Mouse (Mus musculus): ENCODE measurements around the gene Ppp1r15b.

The Ppp1r15b gene

GRCm38 (mm10) chr1:133121246-133121645 is 9.7 kb upstream of the Ppp1r15b start:
- DNase-seq (ENCODE audit: low spot score) = no peak

- DNase-seq (ENCODE audit: low spot score) = no peak
These were observed 6.8 kb upstream of the Ppp1r15b start for GRCm38 (mm10) chr1:133124137-133124536.

GRCm38 (mm10) chr1:133125640-133126364 is 5.1 kb upstream of the Ppp1r15b start:
- DNase-seq (ENCODE audit: low spot score) = no peak

GRCm38 (mm10) chr1:133126365-133126740 is 4.6 kb upstream of the Ppp1r15b start:
- no peak for DNase-seq (ENCODE audit: low spot score)

- no peak for DNase-seq (ENCODE audit: low spot score)
These were observed 3.6 kb upstream of the Ppp1r15b start for GRCm38 (mm10) chr1:133127328-133127727.

- DNase-seq (ENCODE audit: low spot score) = no peak
These were observed 1.3 kb upstream of the Ppp1r15b start for GRCm38 (mm10) chr1:133129471-133130221.

- no peak for DNase-seq (ENCODE audit: low spot score)
These were observed 590 bp downstream of the Ppp1r15b start for GRCm38 (mm10) chr1:133131561-133131905.

GRCm38 (mm10) chr1:133131936-133132335 is 993 bp downstream of the Ppp1r15b start:
- DNase-seq (ENCODE audit: low spot score) = no peak

GRCm38 (mm10) chr1:133132388-133133326 is 1.7 kb downstream of the Ppp1r15b start:
- DNase-seq (ENCODE audit: low spot score) = no peak

- DNase-seq (ENCODE audit: low spot score) = no peak
These were observed 2.5 kb downstream of the Ppp1r15b start for GRCm38 (mm10) chr1:133133425-133133824.

- DNase-seq (ENCODE audit: low spot score) = no peak
These were observed 3.1 kb downstream of the Ppp1r15b start for GRCm38 (mm10) chr1:133134071-133134470.

- DNase-seq (ENCODE audit: low spot score) = no peak
These were observed 3.9 kb downstream of the Ppp1r15b start for GRCm38 (mm10) chr1:133134881-133135280.

- no peak for DNase-seq (ENCODE audit: low spot score)
These were observed 4.9 kb downstream of the Ppp1r15b start for GRCm38 (mm10) chr1:133135808-133136207.

- no peak for DNase-seq (ENCODE audit: low spot score)
These were observed 7.5 kb downstream of the Ppp1r15b start for GRCm38 (mm10) chr1:133138401-133138800.

- DNase-seq (ENCODE audit: low spot score) = no peak
These were observed 15.4 kb downstream of the Ppp1r15b start for GRCm38 (mm10) chr1:133146014-133147009.

GRCm38 (mm10) chr1:133147324-133147723 is 16.4 kb downstream of the Ppp1r15b start:
- no peak for DNase-seq (ENCODE audit: low spot score)

GRCm38 (mm10) chr1:133148122-133148521 is 17.2 kb downstream of the Ppp1r15b start:
- no peak for DNase-seq (ENCODE audit: low spot score)

- DNase-seq (ENCODE audit: low spot score) = no peak
These were observed 19.6 kb downstream of the Ppp1r15b start for GRCm38 (mm10) chr1:133150556-133150955.

GRCm38 (mm10) chr1:133152213-133152612 is 21.3 kb downstream of the Ppp1r15b start:
- DNase-seq (ENCODE audit: low spot score) = no peak

GRCm38 (mm10) chr1:133155270-133155669 is 24.3 kb downstream of the Ppp1r15b start:
- no peak for DNase-seq (ENCODE audit: low spot score)

GRCm38 (mm10) chr1:133159128-133159564 is 28.2 kb downstream of the Ppp1r15b start:
- peak; percentile 4 for DNase-seq (ENCODE audit: low spot score)

Measured in spleen, adult 12 weeks (tissue).